Mouse (Mus musculus): ENCODE data around the gene Chodl. TPM values are rescaled to one million over a fixed set of nuclear protein-coding genes. Genes with fewer than 3 reads are reported as not detected.

Gene Chodl
- 0.99 TPM for polyA plus RNA-seq (2014; fragmentation: Illumina TruSeq; extraction: RNeasy Lipid Tissue Mini Kit (QIAGEN cat#74804); ENCODE audit: low read depth, low replicate concordance)

DNA sequence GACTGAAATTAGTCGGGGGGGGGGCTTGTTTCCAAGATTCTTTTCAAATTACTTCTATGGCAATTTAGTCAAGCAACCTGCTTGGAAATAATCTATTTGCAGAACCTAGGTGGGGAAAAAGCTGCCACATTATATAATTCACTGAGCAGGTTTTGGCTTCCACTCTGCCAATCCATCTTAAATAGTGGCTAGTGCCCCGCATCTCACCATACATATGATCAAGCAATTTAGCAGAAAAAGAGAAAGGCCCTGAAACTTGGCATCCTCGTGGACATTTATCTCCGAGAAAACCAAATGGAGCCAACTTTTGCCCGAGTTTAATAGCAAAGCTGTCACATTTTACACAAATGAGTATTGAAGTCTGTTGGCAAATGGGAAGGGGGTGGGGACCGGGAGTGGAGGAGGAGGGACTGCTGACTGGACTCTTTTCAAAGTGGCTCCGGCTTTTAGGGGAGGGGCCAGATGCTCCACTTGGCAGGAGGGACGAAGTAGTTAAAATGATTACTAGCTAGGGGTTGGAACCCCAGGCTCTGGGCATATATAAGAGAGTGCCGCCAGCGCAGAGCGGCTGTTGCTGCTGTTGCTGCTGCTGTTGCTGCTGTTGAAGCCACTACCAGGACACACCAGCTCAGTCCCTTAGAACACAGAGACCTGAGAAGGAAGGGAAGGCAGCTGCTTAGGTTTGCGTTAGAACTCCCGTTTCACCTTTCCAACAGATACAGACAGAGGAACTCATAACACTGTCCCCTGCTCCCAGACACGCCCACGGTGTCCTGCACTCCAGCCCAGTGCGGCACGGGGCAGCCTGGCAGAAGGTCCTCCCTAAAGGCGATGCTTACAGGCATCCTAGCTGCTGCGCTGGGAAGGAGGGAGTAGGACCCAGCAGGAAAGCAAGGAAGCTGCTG is at the start of gene Chodl:
Gene Chodl, plus strand, starts transcription at position 567 of the 905 bp plus-strand sequence.

Other genes starting within 250 kb of the Chodl start
- gene Tmprss15, start 160.1 kb downstream of the Chodl start, polyA plus RNA-seq (2014; fragmentation: Illumina TruSeq; extraction: RNeasy Lipid Tissue Mini Kit (QIAGEN cat#74804); ENCODE audit: low read depth, low replicate concordance), result not detected